Mouse (Mus musculus) right cerebral cortex, postnatal 10 days (tissue): ENCODE measurements around the gene Srpx2.

ENCODE experiments used
- DNase-seq, 2 experiments: peaks; one replicate each; pipeline ENCODE4 v3.0.0; 2021; ENCODE audit warnings: low spot score in 2 of 2

Gene Srpx2

GRCm38 (mm10) chrX:133908261-133908660, at the start of gene Srpx2:
Gene Srpx2 (plus strand): TSS chrX:133908426.
- no peak for DNase-seq

- no peak for DNase-seq
These were observed 38.5 kb upstream of the Srpx2 start for GRCm38 (mm10) chrX:133869743-133870142.

GRCm38 (mm10) chrX:133887308-133887707, 20.9 kb upstream of the Srpx2 start:
- no peak for DNase-seq

- peak; percentile 23 to 43 for DNase-seq
These were observed 20.1 kb upstream of the Srpx2 start for GRCm38 (mm10) chrX:133888111-133888510.

- DNase-seq: peak; percentile 90 to 91
These were observed 10.1 kb upstream of the Srpx2 start, which contains the start of gene Tspan6 for GRCm38 (mm10) chrX:133898014-133898542. Gene Tspan6 (minus strand): TSS chrX:133898429.

DNA sequence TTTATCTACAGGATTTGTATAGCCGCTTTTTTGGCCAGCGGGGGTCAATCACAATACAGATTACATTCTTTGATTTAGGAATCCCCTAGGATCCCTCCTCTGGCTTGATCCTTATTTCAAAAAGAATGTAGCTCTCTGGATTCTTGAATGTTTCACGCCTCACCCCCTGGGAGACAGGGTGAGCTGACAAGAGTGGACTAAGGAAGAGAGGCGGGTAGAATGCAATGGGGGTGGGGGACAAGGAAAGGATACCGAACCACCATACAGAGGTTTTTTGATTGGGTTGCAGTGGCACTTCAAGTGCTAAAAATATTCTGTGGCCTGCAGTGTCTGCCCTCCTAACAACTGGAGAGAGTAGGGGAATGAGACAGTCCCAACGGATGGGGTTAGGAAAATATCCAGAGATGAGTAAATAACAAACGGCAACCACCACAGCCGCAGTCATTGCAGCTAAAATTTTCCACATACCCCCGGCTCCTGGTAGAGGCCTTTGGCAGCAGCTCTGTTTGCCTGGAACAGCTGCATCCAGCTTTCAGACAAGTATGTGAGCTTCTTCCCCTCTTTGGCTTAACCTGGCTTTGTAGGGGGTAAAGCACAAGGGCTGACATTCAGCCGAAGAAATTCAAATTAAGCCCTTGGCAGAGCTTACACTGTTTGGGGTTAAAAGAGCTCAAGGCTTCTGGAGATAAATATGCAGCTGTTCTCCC, 3.3 kb downstream of the Srpx2 start:
- DNase-seq: no peak

DNA sequence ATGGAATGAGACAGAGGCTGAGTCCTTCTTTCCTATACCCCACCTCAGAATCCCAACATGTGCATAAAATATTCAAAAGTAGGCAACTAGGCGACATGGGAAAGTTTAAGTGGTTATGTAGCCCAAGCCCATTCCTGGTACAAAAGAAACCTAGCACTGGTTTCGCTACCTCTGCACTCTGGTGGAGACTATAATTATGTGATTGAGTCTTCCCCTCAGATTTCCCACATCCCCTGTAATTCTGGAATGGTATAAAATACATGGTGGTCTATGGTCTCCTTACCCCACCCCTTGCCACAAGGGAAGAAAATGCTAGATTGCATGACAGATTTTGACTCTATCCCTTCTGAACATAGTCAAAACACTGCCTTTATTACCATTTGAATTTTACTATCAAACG, 4.8 kb downstream of the Srpx2 start:
- DNase-seq: no peak

GRCm38 (mm10) chrX:133914219-133914618, 6.0 kb downstream of the Srpx2 start:
- DNase-seq: no peak

- no peak for DNase-seq
These were observed 13.0 kb downstream of the Srpx2 start for GRCm38 (mm10) chrX:133921187-133921586.

DNA sequence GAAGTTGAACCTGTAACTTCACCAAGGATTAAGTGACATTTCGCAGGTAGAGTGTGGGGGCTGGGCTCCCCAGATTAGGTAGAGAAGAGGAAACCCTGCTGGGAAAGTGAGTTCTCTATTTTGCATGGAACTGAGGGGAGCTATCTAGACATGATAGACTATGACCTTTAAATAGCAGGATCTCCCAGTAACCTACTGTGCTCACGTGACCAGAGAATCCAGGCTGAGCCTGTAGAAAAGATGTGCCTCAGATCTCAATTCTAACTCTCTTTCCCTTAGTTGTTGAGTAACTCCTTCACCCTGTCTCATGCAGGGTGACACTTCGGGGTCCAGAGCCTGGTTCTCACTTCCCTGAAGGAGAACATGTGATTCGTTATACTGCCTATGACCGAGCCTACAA, 18.5 kb downstream of the Srpx2 start:
- DNase-seq: no peak

- peak; percentile 28 to 36 for DNase-seq
These were observed 23.2 kb downstream of the Srpx2 start for GRCm38 (mm10) chrX:133931302-133932013.

GRCm38 (mm10) chrX:133936605-133937225, 28.5 kb downstream of the Srpx2 start:
- no peak for DNase-seq

DNA sequence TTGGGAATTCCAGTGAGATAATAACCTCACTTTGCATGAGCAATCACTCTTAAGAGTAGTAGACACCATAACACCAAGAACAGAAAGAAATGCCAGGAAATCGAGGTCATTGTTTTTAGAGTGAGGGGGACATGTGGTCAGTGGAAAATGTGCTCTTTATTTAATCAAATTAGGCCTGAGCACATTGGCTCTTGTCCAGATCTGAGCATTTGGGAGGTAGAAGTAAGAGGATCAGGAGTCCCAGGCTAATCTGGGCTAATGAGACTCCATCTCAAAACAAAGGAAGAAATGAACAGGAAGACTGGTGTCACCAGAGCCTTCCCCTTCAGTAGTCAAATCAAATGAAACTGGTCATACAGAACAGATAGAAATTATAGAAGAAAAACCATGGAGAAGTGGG, 31.3 kb downstream of the Srpx2 start:
- no peak for DNase-seq

DNA sequence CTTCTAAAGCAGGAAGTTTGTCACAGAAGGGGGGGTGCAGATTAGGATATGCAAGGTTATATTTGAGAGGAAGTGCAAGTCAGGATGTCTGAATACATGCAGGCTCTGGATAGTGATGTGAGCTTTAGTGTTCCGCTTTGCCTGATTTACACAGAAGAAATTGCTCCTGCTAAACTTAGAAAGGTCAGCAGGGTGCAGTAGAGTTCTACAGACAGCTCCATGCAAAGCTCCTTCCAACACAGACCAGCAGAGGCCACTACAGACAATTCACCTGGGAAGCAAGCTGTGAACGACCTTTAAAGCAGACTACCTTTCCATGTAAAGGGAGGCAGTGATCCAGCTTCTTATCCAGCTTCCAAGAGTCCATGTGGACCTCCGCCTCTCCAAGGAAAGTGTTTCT, 39.2 kb downstream of the Srpx2 start:
- peak; percentile 44 to 60 for DNase-seq

- DNase-seq: no peak
These were observed 46.4 kb downstream of the Srpx2 start for GRCm38 (mm10) chrX:133954661-133955060.

- no peak for DNase-seq
These were observed 52.4 kb downstream of the Srpx2 start for GRCm38 (mm10) chrX:133960617-133961016.

GRCm38 (mm10) chrX:133964615-133965014, 56.4 kb downstream of the Srpx2 start:
- DNase-seq: no peak

DNA sequence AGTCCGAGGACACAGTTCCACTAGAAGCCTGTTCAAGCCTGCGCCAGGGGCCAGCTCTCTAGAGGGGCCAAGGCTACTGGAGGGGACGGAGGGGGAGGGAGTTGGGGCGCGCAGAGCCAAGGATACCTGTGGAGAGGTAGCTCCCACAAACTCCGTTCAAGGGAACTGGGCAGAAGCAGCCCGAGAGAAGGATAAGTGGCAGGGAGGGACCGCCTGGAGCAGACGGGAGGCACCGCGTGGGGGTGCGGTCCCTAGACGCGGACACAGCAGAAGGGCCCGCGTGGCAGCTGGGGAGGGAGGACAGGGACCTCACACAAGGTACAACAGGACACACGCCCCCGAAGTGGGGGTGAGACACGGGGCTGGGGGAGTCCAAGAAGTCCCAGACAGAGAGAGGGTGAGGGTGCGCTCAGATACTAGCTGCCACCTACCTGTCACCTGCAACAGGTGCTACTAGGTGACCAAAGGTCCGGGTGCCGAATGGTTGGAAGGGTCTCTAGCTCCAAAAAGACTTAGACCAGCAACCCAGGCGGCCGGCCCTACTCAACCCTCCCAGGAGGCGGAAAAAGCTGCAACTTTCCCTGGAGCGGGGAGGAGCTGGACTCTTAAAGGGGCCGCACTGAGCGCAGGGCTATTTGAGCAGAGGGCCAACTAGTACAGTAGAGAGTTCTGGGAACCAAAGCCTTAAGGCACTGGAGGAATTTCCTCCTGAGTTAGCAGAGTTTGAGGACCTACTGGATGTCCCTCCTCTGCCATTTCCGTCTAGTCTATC, 73.2 kb downstream of the Srpx2 start, which contains the start of gene Sytl4:
Sytl4 (minus strand) TSS at position 582 of the 772 bp plus-strand sequence.
- peak in 1 of 2 experiments; percentile 18 for DNase-seq
